19 mouse cellular contexts compared by ENCODE assay signal in genomic region chr4:51748404-51749064, GRCm38 (mm10).
"Had no signal": no experiment of that assay in that cellular context is flagged by ENCODE, and none has a peak within 500 bp of the region (broad histone marks: within the 10 kb centered on the region; RNA-seq: fewer than 3 reads in every experiment).

No protein-coding gene starts in this region.

- DNase-seq: kidney, adult 11 months; kidney, adult 8-10 months; kidney, postnatal 10 days; kidney, postnatal 36 days; left cerebral cortex, postnatal 4 days; liver, postnatal 0 days; lung, embryonic 14.5 days; thymus, adult 2 months; thymus, postnatal 14 days; thymus, postnatal 4 days had no signal

- H3K36me3 ChIP-seq: kidney, embryonic 15.5 days; limb, embryonic 12.5 days; limb, embryonic 15.5 days; midbrain, embryonic 10.5 days had no signal

- ATAC-seq: liver, postnatal 0 days; lung, postnatal 0 days had no signal

- H3K4me2 ChIP-seq: kidney, embryonic 15.5 days; limb, embryonic 12.5 days; limb, embryonic 15.5 days; liver, embryonic 11.5 days; lung, embryonic 14.5 days had no signal

- H3K27ac ChIP-seq: kidney, embryonic 15.5 days; limb, embryonic 12.5 days; limb, embryonic 15.5 days; liver, embryonic 14.5 days; macrophage; midbrain, embryonic 10.5 days had no signal

- H3K27me3 ChIP-seq: kidney, embryonic 15.5 days; limb, embryonic 12.5 days; limb, embryonic 15.5 days; megakaryocyte, embryonic 14.5 days had no signal

- H3K4me1 ChIP-seq: kidney, embryonic 15.5 days; limb, embryonic 12.5 days; limb, embryonic 15.5 days; megakaryocyte, embryonic 14.5 days; midbrain, embryonic 10.5 days had no signal

- H3K9ac ChIP-seq: kidney, embryonic 15.5 days; limb, embryonic 12.5 days; limb, embryonic 15.5 days; liver, embryonic 14.5 days; liver, postnatal 0 days; lung, embryonic 14.5 days had no signal

- H3K9me3 ChIP-seq: kidney, embryonic 15.5 days; limb, embryonic 12.5 days; limb, embryonic 15.5 days; megakaryocyte, embryonic 14.5 days; midbrain, embryonic 10.5 days had no signal

- H3K4me3 ChIP-seq: kidney, embryonic 15.5 days; limb, embryonic 12.5 days; limb, embryonic 15.5 days; megakaryocyte, embryonic 14.5 days; midbrain, embryonic 10.5 days had no signal
